Mouse (Mus musculus) T-helper 1 cell (primary cell): ENCODE results near the gene Phf11c.

Experiments used
- in situ Hi-C: fragments of 300-600 bp; cut with MboI, MseI; formaldehyde crosslinking; loops from one replicate; pipeline ENCODE4 v1.15.1; 2025; ENCODE audit warnings: high pct_unique_total_duplicates

The Phf11c gene

DNA sequence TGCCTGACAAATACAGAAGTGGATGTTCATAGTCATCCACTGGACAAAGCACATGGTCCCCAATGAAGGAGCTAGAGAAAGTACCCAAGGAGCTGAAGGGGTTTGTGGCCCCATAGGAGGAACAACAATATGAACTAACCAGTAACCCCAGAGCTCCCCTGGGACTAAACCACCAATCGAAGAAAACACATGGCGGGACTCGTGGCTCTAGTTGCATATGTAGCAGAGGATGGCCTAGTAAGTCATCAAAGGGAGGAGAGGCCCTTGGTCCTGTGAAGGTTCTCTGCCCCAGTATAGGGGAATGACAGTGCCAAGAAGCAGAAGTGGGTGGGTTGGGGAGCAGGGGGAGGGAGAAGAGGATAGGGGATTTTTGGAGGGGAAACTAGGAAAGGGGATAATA lies 59.1 kb downstream of the Phf11c start:
- in situ Hi-C loops: loop anchor here (10.0 kb wide), 1 partner anchor 219 kb away; no protein-coding TSS in a partner anchor
